Mouse (Mus musculus) kidney, adult 18-20 months (tissue): ENCODE measurements around the gene Ciao2a.

Experiments
- DNase-seq: peaks from one replicate; pipeline ENCODE4 v3.0.0; 2021

Gene Ciao2a

DNA sequence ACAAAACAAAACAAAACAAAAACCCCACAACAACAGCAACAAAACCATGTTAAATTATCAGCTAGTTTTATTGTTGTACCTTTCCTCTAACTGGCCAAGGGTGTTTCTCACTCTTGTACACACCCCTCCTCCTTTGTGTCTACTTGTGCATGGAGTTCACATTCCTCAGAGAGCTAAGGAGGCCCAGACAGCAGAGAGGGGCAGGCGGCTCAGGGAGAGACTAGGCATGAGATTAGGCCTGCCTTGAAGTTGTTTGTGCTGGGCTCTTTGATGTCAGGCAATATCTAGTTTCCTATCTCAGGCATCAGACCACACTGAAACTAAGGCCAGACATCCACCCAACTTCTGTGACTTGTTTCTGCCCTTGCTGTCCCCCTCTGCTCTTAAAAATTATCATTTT, 41.8 kb downstream of the Ciao2a start:
- no peak for DNase-seq

DNA sequence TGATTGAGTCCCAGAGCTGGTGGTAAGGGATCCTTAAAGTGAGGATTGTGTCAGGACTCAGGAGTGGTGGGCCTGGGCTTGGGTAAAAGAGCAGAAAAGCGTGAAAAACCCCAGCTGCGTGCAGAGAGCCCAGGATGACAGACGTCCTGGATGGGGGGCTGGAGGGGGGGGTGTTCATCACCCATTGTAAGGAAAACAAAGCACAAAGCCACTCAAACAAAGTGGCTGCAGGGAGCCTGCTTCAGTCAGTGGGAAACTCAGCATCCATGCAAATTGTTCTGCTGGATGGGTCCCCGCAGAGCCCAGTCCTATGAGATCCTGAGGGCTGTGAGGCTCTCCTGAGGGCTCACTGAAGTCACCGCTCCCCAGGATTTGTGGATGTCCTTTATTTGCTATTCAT, 44.1 kb downstream of the Ciao2a start:
- DNase-seq: no peak

DNA sequence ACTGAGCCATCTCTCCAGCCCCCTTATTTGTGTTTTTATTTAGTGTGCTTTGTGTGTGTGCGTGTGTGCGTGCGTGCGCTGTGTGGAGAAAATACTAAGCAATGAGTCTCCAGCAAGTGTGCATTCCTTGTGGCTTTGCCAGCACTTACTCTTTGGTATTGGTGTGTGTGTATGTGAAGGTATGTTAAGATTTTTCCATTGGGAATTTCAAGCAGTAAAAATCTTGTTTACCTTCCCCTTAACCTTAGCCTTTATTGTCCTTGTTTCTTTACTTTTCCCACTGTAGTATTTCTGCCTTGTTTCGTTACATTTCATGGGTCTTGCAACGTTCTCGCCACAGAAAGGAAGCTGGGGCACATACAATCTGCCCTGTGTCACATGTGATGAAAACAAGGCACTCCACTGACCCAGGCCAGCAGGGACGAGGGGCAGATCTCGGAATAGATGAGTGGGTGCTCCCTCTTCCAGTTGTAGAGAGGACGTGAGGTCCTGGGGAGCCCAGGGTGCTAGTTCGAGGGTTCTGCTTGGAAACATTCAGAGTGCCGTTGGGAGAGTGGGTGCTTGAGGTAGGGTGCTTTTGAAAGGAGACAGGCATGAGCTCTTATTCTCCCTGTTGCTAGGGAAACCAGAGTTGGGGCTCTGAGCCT, 45.0 kb downstream of the Ciao2a start:
- DNase-seq: no peak

DNA sequence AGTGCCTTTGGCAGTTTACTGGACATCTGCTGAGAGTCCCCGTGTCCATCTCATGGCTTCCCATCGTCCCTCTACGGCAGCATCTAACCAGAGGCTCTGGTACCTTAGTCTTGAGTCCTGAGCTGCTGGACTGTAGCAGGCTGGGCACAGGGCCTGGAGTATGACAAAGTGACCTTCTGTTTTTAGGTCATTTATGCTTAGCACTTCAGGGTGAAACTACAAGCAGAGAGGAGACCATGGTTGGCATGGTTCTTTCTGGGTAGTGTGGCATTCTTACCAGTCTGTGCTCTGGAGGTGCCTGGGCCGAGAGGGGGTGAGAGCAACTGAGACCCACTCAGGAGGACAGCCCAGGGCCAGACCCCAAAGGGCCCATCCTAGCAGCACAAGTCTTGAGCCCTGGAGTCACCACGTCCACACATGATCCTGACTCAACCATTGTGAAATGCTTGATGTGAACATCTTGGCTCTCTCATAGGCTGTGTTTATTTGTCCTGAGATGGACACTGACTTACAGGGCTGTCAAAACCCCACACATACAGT, 47.0 kb downstream of the Ciao2a start:
- no peak for DNase-seq

DNA sequence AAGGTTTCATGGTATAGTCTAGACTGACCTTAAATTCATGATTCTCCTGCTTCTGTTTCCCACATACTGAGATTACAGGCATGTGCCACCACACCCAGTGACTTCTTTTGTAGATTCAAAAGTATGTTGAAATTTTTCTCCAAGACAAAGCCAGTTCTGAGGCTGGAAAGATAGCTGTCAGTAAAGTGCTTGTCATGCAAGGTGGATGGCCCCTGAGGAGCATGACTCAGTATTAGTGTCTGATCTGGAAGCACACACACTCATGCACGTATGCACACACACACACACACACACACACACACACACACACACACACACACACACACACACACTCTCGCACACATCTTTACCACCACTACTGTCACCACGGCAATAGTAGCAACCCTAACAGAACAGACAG, 48.6 kb downstream of the Ciao2a start:
- DNase-seq: no peak

DNA sequence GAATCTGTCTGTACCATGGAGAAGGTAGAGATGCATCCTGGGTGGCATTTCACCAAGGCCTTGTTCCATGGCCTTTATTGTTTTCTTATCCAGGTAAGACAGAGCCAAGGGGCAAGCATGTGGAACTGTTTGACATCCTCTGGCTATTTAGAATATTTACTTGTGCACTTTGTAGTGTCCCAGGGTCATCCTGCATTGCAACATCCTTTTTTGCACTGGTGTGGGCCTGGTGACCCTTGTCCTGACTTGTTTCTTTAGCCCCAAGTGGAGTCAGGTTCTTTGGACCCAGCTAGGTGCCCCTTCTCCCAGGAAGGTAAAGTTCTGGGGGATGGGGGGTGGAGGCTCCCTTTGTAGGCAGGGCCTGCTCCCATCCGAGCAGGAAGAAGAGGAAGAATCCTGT, 51.6 kb downstream of the Ciao2a start:
- DNase-seq: no peak

DNA sequence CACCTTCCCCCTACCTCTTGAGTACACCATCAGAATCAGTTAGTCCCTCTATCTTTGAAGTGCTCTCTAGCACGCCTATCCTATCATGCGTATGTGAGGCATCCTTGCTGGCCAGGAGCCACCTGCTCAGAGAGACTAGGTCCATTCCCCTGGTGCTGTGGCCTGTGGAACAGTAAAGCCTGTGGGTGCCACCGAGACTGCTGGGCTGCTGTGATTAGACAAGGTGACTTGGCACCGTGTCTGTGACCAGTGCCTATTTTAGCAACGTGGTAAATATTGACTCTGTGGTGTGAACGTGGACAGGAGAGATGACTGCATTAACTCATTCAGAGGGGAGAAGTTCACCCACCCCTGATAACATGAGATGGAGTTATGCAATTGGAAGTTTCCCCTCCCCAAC, 53.4 kb downstream of the Ciao2a start:
- DNase-seq: no peak

DNA sequence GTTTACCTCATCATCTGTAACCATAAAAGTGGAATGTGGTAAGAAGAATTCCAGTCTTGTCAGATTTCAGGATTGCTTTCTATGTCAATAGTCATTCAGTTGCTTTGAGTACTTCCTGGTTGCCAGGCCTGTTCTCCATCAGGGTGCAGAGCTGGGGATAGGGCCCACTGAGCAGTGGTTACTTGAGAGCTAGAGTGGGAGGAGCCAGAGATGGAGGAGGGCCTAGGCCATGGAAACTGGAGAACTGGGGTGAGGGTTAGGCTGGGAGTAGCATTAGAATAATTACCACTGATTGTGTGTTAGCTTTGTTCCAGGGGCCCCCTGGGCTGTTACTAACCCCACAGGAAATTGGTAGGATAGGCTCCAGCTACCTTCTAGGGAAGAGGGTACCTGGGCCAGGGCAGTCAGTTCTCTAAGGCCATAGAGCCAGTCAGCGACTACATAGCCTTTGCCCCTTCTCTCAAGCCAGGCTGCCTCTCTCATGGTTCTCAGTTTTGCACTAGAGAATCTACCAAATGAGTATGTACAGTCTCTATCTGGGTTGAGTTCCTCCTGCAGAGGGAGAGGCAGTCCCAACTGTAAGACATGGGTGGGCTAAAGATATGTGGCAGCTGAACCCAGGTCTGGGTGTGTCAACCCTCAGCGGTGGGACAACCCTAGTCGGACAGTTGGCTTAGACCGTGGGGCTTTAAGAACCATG, 54.9 kb downstream of the Ciao2a start:
- no peak for DNase-seq

DNA sequence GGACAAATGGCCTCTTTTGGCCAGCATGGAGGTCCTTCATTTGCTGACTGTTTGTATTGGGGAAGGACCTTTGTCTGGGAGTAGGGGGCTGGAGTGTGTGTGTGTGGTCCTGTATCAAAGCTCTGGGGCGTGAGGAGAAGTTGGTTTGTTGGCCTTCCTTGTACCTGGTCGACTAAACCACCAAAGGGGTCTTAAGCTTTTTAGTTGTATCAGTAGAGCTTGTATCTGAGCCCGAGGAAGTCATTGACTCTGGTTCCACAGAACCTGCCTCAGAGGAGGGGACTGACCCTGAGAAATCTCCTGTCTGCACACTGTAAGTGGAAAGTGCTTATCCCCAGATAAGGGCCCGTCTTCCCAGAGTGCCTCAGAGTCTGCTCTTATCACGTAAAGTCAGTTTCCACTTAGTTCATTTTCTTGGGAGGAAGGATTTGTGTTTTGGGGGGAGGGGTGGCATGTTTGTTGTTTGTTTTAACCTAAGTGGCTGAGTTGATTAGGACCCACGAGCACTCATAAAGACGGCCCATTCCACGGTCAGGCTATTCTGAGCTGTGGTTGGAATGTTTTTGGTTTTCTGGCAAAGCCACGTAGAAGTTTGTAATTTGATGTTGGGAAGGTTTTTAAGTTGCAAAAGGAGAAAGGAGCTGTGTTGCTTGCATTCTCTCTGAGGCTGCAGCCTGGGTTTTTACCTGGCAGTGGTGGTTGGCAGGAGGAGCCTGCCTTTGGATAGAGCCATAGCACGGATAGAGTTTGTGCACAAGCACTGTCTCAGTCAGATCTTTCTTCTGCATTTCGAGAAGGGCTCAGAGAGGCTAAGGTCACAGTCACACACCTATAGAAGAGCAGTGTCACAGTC, 55.6 kb downstream of the Ciao2a start:
- no peak for DNase-seq

DNA sequence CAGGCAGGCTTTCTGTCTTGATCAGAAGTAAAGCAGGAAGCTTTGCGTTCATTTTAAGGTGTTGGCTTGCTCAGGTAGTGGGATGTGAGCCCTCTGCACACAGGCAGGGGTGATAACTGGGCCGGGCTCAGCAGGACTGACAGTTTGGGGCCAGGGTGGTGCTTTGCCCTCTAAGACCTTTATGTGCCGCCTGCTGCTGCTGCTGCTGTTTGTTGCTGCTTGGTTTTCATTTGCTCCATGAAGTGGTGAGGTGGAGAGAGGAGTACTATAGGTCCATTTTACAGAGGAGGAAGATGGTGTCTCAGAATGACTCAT, 56.2 kb downstream of the Ciao2a start:
- DNase-seq: no peak

DNA sequence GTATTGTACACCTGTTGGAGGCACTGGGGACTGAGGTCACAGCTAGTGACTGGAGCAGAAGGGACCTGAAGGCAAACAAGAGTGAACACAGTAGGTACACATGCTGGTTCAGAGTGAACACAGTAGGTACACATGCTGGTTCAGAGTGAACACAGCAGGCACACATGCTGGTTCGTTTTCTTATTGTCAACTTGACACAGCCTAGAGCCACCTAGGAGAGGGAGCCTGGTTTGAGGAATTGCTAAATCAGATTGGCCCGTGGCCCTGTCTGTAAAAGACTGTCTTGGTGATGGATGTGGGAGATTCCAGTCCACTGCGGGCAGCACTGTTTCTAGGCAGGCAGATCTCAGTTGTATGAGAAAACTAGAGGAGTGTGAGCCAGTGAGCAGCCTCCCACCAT, 56.6 kb downstream of the Ciao2a start:
- no peak for DNase-seq

DNA sequence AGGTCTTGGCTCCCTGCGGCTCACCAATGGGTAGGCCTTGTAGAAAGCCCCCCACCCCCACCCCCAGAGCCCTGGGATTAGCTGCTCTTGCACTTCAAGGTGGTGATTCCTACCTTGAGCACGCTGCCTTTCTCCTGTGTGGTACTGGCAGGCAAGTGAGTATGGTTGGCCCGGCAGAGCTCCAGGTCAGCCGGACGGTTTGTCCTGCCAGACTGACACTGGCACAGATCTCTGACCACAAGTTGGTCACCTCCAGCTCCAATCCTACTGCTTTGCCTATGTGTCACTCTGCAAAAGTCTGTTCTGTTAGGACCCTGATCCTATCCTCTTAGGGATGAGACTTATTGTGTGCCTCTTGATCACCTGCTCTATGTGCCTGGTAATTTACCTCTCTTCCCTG, 58.2 kb downstream of the Ciao2a start:
- no peak for DNase-seq

DNA sequence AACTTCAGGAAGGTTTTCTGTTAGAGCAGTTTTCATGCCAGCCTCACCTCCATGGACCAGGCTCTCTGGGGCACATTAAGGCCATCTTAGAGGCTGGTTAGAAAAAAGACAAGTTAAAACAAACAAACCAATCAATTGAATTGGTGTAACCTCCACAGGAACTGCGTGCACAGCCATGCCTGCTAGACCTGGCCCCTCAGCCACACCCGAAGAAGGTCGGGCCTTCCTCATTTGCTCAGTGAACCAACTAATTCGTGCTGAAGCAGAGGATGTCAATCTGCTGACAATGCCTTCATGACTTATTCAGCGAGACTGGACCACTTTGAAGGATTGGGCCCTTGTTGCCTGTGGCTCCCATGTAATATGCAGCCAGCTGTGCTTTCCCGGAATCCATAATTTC, 60.0 kb downstream of the Ciao2a start:
- no peak for DNase-seq
